Mouse (Mus musculus) yolk sac, embryonic 10.5 days (tissue): ENCODE data around the gene Gse1.
A peak's percentile ranks its signal among the peaks of the same experiment; 100 is the strongest.

ENCODE experiments used
- DNase-seq: peaks from one replicate; pipeline ENCODE4 v3.0.0-alpha.2; 2017; ENCODE audit warnings: low spot score

Gse1 gene

GRCm38 (mm10) chr8:120485116-120485515 lies 256.9 kb downstream of the Gse1 start:
- DNase-seq, result no peak

GRCm38 (mm10) chr8:120485551-120486476 lies 257.6 kb downstream of the Gse1 start:
- DNase-seq, result no peak

GRCm38 (mm10) chr8:120486477-120487376 lies 258.5 kb downstream of the Gse1 start:
- DNase-seq, result peak; percentile 69

DNA sequence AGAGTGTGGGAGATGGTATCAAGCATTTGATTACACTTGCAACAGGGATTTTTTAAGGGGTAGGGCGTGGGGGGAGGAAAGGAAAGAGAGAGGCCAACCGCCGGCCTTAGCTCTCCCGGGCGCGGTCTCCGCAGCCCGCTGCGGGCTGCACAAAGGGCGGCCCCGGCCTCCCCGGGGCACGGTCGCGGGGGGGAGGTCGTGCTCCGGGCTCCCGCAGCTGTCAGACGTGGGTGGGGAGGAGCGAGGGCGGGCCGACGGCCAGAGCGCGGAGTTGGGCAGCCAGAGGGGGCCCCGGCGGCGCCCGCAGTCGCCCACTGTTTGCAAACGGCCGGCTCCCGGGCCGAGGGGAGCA lies 259.1 kb downstream of the Gse1 start:
- DNase-seq, result peak; percentile 46

GRCm38 (mm10) chr8:120487729-120488510 lies 259.7 kb downstream of the Gse1 start:
- peak; percentile 81 for DNase-seq

DNA sequence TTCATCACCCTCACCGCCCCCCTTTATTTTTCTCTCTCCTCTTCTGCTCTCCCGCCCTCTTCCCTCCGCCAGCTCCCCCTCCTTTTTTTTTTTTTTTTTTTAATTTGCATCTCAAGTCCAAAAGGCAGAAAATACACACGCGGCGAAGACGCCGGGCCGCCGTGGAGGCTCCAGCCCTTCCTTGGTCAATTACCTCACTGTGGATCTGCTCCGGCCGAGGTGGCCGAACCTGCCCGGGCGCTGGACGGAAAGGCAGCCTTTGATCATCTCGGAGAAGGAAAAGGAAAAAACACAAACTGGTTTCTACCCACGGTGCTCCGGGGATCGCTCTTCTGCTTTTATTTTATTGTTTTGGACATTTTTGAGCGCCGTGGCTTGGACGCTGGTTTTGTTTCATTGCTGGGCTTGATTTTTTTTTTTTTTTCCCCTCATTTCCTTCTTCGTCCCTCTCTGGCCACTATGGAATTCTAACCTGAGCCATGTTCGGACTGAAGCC lies 260.4 kb downstream of the Gse1 start:
- peak; percentile 27 for DNase-seq

DNA sequence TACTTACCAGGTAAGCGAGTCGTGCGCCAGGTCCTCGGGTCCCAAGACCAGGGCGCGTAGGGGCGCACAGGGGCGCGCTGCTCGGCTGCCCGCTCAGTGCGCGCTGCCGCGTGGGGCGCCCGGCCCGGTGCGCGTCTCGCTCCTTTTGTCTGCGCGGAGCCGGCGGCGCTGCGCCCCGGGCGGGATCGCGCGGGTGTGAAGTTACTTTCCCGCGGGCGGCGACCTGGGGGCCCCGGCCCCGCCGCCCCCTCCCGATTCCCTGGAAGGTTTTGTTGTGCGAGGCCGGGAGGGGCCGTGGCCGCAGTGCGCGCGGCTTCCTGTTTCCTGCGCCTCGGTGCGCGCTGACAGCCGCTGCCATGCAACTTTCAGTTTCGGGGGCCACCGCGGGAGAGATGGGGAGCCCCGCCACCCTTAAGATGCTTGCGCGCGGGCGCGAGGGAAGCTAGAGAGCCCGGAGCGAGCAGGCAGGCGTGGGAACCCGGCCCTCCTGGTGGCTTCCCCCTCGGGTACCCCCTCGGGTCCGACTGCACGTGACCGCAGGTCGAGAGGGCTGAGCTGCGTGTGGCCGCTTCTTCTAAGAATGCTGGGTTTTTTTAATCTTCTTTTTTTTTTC lies 261.0 kb downstream of the Gse1 start:
- DNase-seq, result no peak

- DNase-seq, result peak; percentile 53
These were observed 261.6 kb downstream of the Gse1 start for GRCm38 (mm10) chr8:120489771-120490281.

GRCm38 (mm10) chr8:120490354-120491141 lies 262.3 kb downstream of the Gse1 start:
- DNase-seq, result peak; percentile 43

GRCm38 (mm10) chr8:120491166-120491793 lies 263.0 kb downstream of the Gse1 start:
- peak; percentile 21 for DNase-seq

DNA sequence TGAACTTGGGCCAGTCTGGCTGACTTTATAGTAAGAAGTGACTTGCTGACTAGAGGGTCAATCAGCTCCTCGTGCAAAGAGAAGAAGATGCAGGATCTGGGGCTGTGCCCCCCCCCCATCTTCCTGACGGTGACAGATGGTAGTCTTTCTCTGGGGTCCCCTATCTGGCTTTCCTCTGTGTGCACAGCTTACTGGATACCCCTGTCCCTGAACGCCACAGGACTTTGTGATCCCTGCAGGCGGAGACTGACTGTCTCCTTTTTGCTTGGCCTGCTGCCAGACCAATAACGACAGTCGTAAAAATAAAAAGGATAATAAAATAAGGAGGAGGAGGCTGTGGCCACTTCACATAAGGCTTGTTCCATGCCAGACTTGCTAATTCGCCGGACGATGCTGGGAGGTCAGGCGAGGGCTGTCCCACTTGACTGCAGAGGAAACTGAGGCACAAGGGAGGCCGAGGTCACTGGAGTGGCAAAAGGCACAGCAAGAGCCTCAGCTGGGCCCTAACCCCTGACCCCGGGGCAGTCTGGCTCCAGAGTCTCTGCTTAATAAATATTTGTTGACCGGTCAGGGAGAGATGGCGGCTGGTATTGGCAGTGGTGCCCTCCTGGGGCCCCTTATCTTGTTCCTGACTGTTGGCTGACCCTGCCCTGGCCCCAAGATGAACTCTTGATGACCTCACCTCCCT lies 264.1 kb downstream of the Gse1 start:
- DNase-seq, result peak; percentile 63

DNA sequence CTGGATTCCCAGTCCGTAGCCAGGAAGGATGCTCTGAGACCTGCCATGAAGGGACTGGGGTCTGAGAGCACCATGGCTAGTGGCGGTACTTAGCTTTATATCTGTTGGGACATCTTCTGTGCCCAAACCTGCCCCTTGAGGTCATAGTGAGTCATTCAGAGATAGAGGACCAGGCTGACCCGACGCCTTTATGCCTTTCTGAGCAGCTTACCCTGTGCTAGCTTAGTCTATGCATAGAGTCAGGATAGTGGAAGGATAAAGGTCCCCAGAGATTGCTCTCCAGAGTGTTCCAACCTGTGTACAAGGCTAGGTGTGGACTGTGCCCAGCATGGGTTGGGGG lies 264.6 kb downstream of the Gse1 start:
- no peak for DNase-seq

DNA sequence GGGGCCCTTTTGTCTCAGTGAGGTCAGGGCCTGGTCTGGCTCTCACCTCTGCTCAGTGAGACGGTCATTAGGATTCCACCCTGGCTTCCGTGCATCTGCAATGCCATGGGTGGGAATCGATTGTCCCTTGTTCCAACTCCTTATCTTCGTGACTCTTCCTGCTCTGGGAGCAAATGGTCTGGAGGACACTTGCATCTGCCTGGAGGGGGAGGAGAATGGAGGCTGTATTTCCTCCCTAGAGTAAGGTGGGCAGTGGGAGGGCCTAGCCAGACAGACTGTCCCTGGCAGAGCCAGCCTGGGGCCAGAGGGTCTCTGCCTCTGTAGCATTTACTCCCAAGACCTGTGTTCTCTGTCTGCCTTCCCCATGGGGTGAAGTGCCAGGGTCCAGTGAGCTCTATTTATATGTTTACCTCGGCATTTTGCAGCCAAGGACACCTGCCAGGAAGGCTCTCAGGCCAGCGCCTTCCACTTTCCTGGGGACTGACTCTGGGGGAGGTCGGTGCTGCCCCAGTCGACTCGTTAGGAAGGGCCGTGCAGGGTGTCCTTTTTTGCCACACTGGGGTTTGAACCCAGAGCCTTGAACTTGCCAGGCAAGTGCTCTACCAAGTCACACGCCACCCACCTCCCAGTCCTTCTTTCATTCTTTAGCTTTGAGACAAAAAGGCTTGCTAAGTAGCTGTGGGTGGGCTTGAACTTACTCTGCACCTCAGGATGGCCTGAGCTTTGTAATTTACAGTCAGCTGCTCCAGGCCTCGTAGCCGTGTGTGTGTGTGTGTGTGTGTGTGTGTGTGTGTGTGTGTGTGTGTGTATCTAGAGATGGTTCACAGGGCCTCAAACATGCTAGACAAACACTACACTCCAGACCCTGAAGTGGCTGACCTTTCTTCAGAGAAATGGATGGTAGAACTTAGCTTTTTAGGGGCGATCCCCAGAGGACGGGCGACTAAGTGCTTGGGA lies 265.5 kb downstream of the Gse1 start:
- DNase-seq, result no peak

- no peak for DNase-seq
These were observed 266.6 kb downstream of the Gse1 start for GRCm38 (mm10) chr8:120494903-120495302.

DNA sequence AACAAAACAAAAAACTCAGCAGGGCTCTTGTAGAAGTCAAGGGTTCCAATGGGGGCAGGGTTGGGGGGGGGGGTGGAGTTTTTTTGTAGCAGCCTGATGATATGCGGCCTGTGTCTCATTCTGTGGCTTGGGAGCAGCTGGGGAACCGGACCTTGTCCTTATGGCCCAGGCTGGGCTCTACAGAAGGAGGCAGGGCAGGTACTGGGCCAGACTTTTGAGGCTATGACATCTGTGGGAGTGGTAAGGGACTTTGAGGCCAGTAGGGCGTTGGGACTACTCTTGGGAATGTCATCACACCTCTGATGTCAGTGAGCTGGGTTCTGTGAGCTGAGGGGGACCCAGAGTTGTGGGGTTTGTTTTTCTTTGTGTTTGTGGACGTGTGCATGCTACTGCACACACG lies 267.2 kb downstream of the Gse1 start:
- no peak for DNase-seq

GRCm38 (mm10) chr8:120496478-120496877 lies 268.2 kb downstream of the Gse1 start:
- no peak for DNase-seq

DNA sequence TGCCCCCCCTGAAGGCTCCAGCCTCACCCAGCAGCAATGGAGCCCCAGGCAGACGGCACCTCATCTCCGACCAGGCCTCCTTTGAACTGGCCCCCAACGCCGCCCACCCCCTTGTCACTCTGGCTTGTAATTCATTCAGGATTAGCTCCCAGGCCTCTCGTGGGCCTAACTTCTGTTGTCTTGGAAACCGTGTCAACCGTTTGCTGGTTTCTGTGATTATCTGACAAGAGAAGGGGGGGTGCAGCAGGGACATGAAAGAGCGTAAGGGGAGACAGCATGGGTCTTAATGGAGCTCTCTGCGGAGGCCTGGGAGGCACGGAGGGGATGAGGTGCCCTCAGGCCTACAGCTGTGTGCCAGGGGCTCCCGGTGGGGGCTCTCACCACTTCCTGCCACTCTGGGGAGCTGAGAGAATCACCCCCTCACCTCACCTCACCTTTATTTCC lies 269.3 kb downstream of the Gse1 start:
- DNase-seq, result no peak

DNA sequence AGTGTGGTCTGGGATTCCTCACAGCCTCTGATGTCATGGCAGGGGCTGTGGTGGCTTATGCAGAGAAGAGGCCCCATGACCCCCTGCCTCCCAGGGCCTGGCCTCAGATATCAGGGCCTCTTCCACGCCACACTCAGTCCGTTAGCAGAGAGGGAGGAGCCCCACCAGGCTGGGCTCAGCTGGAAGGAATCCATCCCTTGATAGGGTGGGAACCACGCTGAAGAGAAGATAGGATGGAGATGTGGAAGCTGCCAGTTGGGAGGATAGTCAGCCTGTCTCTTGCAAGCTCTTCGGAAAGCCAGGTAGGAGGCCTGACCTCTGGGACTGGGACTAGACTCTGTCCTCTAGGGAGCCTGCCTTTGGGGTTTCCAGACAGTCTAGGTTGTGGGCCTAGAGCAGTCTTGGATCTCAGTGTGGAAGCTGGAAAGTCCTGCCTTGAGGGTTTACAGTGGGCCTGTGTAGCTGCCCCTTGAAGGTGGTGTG lies 270.1 kb downstream of the Gse1 start:
- peak; percentile 67 for DNase-seq
